Mouse (Mus musculus) kidney, embryonic 15.5 days (tissue): ENCODE measurements at regions not wholly inside any gene's neighbourhood (a gene's known extent, or its start where the extent isn't known, plus 50 kb on each side); places are given as distances from the start of the nearest gene placed in this dataset.

Source experiments
- ATAC-seq: fragments of 200-750 bp; cut with Nextera tagmentation; replicated peaks from 2 replicates; pipeline ENCODE4 v1.8.0; 2017; ENCODE audit warnings: moderate TSS enrichment; ENCODE audit not compliant: low FRiP score
- H3K27ac ChIP-seq: fragments of 300-500 bp; sonication (generic); 2 replicates; pipeline ENCODE4 v1.5.1; 2015; ENCODE audit warnings: mild to moderate bottlenecking, inconsistent platforms
- H3K27me3 ChIP-seq: fragments of 300-500 bp; sonication (generic); 2 replicates; pipeline ENCODE4 v1.6.1; 2015; ENCODE audit warnings: inconsistent platforms
- H3K36me3 ChIP-seq: fragments of 300-500 bp; sonication (generic); 2 replicates; pipeline ENCODE4 v1.6.1; 2015; ENCODE audit warnings: inconsistent platforms
- H3K4me1 ChIP-seq: fragments of 300-500 bp; sonication (generic); 2 replicates; pipeline ENCODE4 v1.6.1; 2015; ENCODE audit warnings: inconsistent platforms
- H3K4me2 ChIP-seq: fragments of 300-500 bp; sonication (generic); 2 replicates; pipeline ENCODE4 v1.6.1; 2015; ENCODE audit warnings: moderate library complexity, mild to moderate bottlenecking, inconsistent platforms
- H3K4me3 ChIP-seq: fragments of 300-500 bp; sonication (generic); replicated peaks from 2 replicates; pipeline ENCODE4 v1.5.1; 2015; ENCODE audit warnings: mild to moderate bottlenecking, inconsistent platforms
- H3K9ac ChIP-seq: fragments of 300-500 bp; sonication (generic); 2 replicates; pipeline ENCODE4 v1.6.1; 2015; ENCODE audit warnings: mild to moderate bottlenecking, inconsistent platforms
- H3K9me3 ChIP-seq: fragments of 300-500 bp; sonication (generic); replicated peaks from 2 replicates; pipeline ENCODE4 v1.6.1; 2016; ENCODE audit warnings: inconsistent platforms
- WGBS: fragments of 180-500 bp; shearing (Covaris S2); methylation state at CpG from one replicate; pipeline ENCODE4 v1.1.7; 2015; ENCODE audit warnings: mixed read lengths; 5-methylcytosine and 5-hydroxymethylcytosine counted together

DNA sequence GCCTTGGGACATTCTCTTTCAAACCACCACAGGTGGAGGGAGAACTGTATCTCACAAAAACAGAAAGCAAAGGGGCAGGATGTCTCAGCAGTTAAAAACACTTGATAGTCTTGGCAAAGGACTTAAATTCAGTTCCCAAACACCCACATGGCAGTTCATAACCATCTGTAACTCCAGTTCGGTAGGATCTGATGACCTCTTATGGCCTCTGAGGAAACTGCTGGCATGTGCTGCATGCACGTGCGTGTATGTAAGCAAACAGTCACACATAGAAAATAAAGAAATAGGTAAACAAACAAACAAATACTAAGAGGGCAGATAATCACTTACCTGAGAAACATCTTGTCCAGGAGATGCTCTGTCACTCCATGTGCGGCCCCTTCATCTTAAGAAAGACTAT lies 129.4 kb upstream of the Ufm1 start:
- Histone ChIP-seq H3K4me3 (no peak overlapping the region), H3K9ac (no peak overlapping the region), H3K9me3 (no peaks in the 10 kb centered on the region), H3K27ac (no peak overlapping the region), H3K27me3 (no peaks in the 10 kb centered on the region), H3K4me2 (no peak overlapping the region), H3K4me1 (0 out of 2 replicates have a peak, but pooled peaks cover 3% of the 10 kb centered on the region), H3K36me3 (no peaks in the 10 kb centered on the region)
- ATAC-seq, result no peak
- WGBS, result 77% methylated on average over 4 of the region's 4 CpGs

DNA sequence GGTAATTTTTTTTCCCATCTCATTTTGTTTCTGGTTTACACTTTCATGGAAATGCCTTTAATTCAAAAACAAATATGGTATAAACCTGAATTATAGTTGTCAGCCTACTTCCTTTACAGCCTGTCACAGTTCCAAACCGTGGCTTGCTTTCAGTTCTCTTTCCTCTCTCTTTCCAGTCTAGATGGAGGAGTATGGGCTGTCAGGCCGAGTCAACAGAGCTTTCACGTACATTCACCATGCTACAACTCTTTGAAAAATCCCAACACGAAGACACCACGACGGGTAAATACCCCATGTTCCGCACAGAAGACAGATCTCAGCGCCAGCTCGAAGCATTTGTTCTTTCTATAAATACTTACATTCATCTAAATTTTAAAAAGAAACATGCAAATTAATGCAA lies 125.2 kb upstream of the Ufm1 start:
- no peak overlapping the region for H3K4me2 ChIP-seq
- ATAC-seq, result no peak
- no peak overlapping the region for H3K27ac ChIP-seq
- no peaks in the 10 kb centered on the region for H3K27me3 ChIP-seq
- no peaks in the 10 kb centered on the region for H3K36me3 ChIP-seq
- 0 out of 2 replicates have a peak, but pooled peaks cover 3% of the 10 kb centered on the region for H3K4me1 ChIP-seq
- 55% methylated on average over 9 of the region's 9 CpGs for WGBS
- no peaks in the 10 kb centered on the region for H3K9me3 ChIP-seq
- H3K4me3 ChIP-seq, result no peak overlapping the region
- no peak overlapping the region for H3K9ac ChIP-seq

DNA sequence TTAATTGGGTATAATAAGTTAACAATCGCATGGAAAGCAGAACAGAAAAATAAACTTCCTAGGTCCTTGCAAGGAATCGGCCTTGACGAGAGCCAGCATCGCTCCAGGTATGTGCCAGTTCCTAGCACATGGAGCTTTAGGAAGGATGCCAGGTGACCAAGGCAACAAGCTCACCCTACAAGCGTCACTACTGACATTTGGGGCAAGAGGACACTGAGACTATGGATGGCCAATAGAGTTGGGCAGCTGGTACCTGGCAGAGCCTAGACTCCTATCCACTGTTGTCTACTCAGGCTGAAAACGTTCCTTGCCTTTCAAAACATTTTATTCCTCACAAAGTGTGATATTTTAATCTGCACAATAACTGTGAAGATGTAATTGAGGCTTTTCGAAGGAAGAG lies 124.6 kb upstream of the Ufm1 start:
- H3K27me3 ChIP-seq, result no peaks in the 10 kb centered on the region
- ATAC-seq, result no peak
- H3K9me3 ChIP-seq, result no peaks in the 10 kb centered on the region
- 82% methylated on average over 7 of the region's 7 CpGs for WGBS
- H3K4me1 ChIP-seq, result 0 out of 2 replicates have a peak, but pooled peaks cover 3% of the 10 kb centered on the region
- H3K9ac ChIP-seq, result no peak overlapping the region
- H3K4me2 ChIP-seq, result no peak overlapping the region
- no peaks in the 10 kb centered on the region for H3K36me3 ChIP-seq
- H3K4me3 ChIP-seq, result no peak overlapping the region
- no peak overlapping the region for H3K27ac ChIP-seq

GRCm38 (mm10) chr3:53987316-53987715 lies 123.7 kb upstream of the Ufm1 start:
- ATAC-seq, result no peak
- no peak overlapping the region for H3K27ac ChIP-seq
- H3K36me3 ChIP-seq, result no peaks in the 10 kb centered on the region
- no peak overlapping the region for H3K4me2 ChIP-seq
- no peaks in the 10 kb centered on the region for H3K9me3 ChIP-seq
- no peak overlapping the region for H3K4me3 ChIP-seq
- H3K27me3 ChIP-seq, result no peaks in the 10 kb centered on the region
- WGBS, result 84% methylated on average over 2 of the region's 2 CpGs
- no peak overlapping the region for H3K9ac ChIP-seq
- 0 out of 2 replicates have a peak, but pooled peaks cover 3% of the 10 kb centered on the region for H3K4me1 ChIP-seq

DNA sequence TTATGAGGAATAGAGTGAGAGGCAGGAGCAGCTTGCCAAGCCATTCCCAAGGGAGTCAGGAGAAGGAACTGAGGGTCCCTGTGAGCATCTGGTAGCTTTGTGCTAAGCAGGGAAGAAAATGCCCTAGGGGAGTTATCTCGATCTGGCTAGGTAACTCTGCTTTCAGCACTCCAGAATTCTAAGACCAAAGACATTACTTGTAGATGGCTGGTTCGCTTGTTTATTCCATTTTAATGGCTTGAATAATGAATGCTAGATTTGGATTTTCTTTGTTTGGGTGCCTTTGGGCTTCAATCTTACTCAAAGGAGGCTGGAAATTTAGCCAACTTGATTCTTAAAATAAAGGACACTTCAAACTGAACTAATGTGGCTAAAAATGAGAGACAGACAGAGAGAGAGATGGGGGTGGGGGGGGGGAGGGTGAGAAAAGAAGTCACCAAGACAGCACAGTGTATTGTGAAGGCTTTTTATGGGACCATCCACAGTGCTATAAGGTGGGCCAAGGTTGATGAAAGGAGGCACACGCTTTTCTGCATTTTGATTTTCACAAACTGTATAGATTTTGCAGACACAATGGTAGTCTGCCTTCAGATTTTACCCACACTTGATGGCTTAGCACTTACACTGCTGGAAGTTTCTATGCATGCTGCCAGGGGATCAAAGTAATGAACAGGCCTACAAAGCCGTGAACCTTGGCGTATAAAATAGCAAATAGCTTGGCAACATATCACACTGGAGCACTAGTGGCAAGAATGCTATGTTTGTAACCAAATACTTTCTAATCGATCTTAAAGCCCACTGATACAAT lies 121.3 kb upstream of the Ufm1 start:
- WGBS, result 89% methylated on average over 6 of the region's 6 CpGs

GRCm38 (mm10) chr3:53982311-53982710 lies 118.7 kb upstream of the Ufm1 start:
- no peak overlapping the region for H3K4me2 ChIP-seq
- H3K9ac ChIP-seq, result no peak overlapping the region
- no peaks in the 10 kb centered on the region for H3K36me3 ChIP-seq
- H3K27ac ChIP-seq, result no peak overlapping the region
- 95% methylated on average over 8 of the region's 8 CpGs for WGBS
- H3K9me3 ChIP-seq, result no peaks in the 10 kb centered on the region
- no peaks in the 10 kb centered on the region for H3K4me1 ChIP-seq
- ATAC-seq, result no peak
- H3K27me3 ChIP-seq, result no peaks in the 10 kb centered on the region
- no peak overlapping the region for H3K4me3 ChIP-seq

More for the DNA sequence above, 121.3 kb upstream of the Ufm1 start:
- no peak for ATAC-seq
- no peak overlapping the region for H3K4me2 ChIP-seq
- no peak overlapping the region for H3K4me3 ChIP-seq
- H3K4me1 ChIP-seq, result 0 out of 2 replicates have a peak, but pooled peaks cover 3% of the 10 kb centered on the region
- no peak overlapping the region for H3K27ac ChIP-seq
- no peaks in the 10 kb centered on the region for H3K36me3 ChIP-seq
- H3K9ac ChIP-seq, result no peak overlapping the region
- no peaks in the 10 kb centered on the region for H3K9me3 ChIP-seq
- no peaks in the 10 kb centered on the region for H3K27me3 ChIP-seq

GRCm38 (mm10) chr3:53981585-53981984 lies 118.0 kb upstream of the Ufm1 start:
- no peak for ATAC-seq
- Histone ChIP-seq H3K9me3 (no peaks in the 10 kb centered on the region), H3K27me3 (no peaks in the 10 kb centered on the region), H3K36me3 (no peaks in the 10 kb centered on the region), H3K4me1 (no peaks in the 10 kb centered on the region), H3K9ac (no peak overlapping the region), H3K27ac (no peak overlapping the region), H3K4me2 (no peak overlapping the region), H3K4me3 (no peak overlapping the region)

- H3K9ac ChIP-seq, result no peak overlapping the region
- ATAC-seq, result no peak
- WGBS, result 68% methylated on average over 5 of the region's 5 CpGs
- no peaks in the 10 kb centered on the region for H3K9me3 ChIP-seq
- peaks cover 5% of the 10 kb centered on the region; the same call in 1 of the 2 replicates for H3K4me1 ChIP-seq
- H3K4me3 ChIP-seq, result no peak overlapping the region
- H3K36me3 ChIP-seq, result no peaks in the 10 kb centered on the region
- H3K27me3 ChIP-seq, result no peaks in the 10 kb centered on the region
- H3K4me2 ChIP-seq, result no peak overlapping the region
- H3K27ac ChIP-seq, result no peak overlapping the region
These were observed 113.9 kb upstream of the Ufm1 start for GRCm38 (mm10) chr3:53977379-53978080.

- H3K9me3 ChIP-seq, result no peaks in the 10 kb centered on the region
- no peak overlapping the region for H3K9ac ChIP-seq
- H3K4me1 ChIP-seq, result peaks cover 5% of the 10 kb centered on the region; the same call in 1 of the 2 replicates
- 23% methylated on average over 10 of the region's 10 CpGs for WGBS
- peak; percentile 60; the same call in 1 of the 2 replicates for ATAC-seq
- no peak overlapping the region for H3K4me3 ChIP-seq
- H3K27ac ChIP-seq, result no peak overlapping the region
- H3K36me3 ChIP-seq, result no peaks in the 10 kb centered on the region
- H3K27me3 ChIP-seq, result no peaks in the 10 kb centered on the region
- peak overlapping the region; percentile 43 for H3K4me2 ChIP-seq
These were observed 111.4 kb upstream of the Ufm1 start for GRCm38 (mm10) chr3:53974905-53975551.

- H3K4me2 ChIP-seq, result no peak overlapping the region
- H3K27ac ChIP-seq, result no peak overlapping the region
- no peaks in the 10 kb centered on the region for H3K27me3 ChIP-seq
- H3K4me3 ChIP-seq, result no peak overlapping the region
- no peak for ATAC-seq
- no peaks in the 10 kb centered on the region for H3K36me3 ChIP-seq
- H3K4me1 ChIP-seq, result no peaks in the 10 kb centered on the region
- no peak overlapping the region for H3K9ac ChIP-seq
- 38% methylated on average over 5 of the region's 5 CpGs for WGBS
- no peaks in the 10 kb centered on the region for H3K9me3 ChIP-seq
These were observed 105.5 kb upstream of the Ufm1 start for GRCm38 (mm10) chr3:53969000-53969641.

DNA sequence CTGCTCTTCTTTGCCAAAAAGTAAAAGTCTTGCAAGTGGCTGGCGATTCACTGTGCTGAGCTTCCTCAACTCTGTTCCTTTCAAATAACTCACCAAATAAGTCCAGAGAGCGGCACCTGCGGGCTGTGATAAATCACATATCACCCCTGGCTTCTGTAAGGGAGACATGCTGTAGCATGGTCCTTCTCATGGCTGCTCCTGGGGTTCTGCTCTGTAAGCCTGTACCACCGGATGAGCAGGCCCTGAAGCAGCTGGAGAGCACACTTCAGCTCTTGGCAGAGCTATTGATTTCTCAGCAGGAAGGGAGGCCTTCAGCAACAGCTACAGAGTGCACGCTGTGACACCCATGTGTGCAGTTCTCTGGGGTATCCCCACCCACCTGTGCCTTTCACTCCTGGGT lies 101.5 kb upstream of the Ufm1 start:
- Histone ChIP-seq H3K27me3 (no peaks in the 10 kb centered on the region), H3K4me2 (no peak overlapping the region), H3K27ac (no peak overlapping the region), H3K36me3 (no peaks in the 10 kb centered on the region), H3K4me1 (no peaks in the 10 kb centered on the region), H3K4me3 (no peak overlapping the region), H3K9me3 (no peaks in the 10 kb centered on the region), H3K9ac (no peak overlapping the region)
- 59% methylated on average over 5 of the region's 5 CpGs for WGBS
- no peak for ATAC-seq

- no peaks in the 10 kb centered on the region for H3K36me3 ChIP-seq
- no peaks in the 10 kb centered on the region for H3K27me3 ChIP-seq
- ATAC-seq, result no peak
- H3K27ac ChIP-seq, result no peak overlapping the region
- H3K9ac ChIP-seq, result no peak overlapping the region
- no peaks in the 10 kb centered on the region for H3K9me3 ChIP-seq
- H3K4me2 ChIP-seq, result no peak overlapping the region
- no peaks in the 10 kb centered on the region for H3K4me1 ChIP-seq
- WGBS, result 92% methylated on average over 2 of the region's 2 CpGs
- H3K4me3 ChIP-seq, result no peak overlapping the region
These were observed 90.2 kb upstream of the Ufm1 start for GRCm38 (mm10) chr3:53953801-53954200.
